Mouse (Mus musculus): ENCODE data around the gene Tenm2.

Gene Tenm2

GRCm38 (mm10) chr11:37235914-37236600, at the start of gene Tenm2:
Gene Tenm2 (minus strand): TSS chr11:37235964.
- no peak for DNase-seq (ENCODE audit: low spot score in 2 of 2)

DNA sequence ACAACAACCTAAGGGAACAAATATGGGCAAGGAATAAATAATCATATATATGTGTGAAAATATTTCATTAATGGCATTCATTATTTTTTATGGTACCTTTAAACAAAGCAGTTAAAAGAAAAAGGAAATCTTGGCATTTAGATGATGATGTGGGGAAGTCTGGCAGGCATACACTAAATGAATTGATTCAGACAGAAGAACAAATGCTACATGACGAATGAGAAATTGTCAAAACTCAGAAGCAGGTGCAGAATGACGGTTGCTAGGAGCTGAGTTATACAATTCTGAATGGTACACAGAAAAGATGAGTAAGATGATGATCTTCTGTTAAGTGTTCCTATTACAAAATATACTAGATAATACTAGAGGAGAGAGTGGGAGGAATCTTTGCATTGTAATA, 49.4 kb upstream of the Tenm2 start:
- DNase-seq (ENCODE audit: low spot score in 2 of 2), result no peak

DNA sequence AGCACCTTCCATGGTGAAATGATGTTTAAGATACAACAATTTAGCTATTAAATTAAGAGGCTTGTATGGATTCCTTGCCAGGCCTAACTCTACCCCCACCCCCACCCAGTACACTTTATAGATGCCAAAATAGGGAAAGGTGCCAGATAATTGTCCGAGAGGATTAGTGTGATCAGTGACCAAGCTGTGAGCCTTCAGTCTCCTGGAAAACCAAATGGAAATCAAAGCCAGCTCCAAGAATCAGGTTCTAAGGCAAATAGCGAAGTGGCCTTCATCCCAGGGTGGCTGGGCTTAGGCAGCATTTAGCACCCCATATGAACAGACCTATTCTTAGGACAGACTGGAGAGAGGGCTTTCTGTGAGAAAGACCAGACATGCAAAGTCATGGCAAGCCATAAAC, 13.0 kb upstream of the Tenm2 start:
- DNase-seq (ENCODE audit: low spot score in 2 of 2), result no peak

DNA sequence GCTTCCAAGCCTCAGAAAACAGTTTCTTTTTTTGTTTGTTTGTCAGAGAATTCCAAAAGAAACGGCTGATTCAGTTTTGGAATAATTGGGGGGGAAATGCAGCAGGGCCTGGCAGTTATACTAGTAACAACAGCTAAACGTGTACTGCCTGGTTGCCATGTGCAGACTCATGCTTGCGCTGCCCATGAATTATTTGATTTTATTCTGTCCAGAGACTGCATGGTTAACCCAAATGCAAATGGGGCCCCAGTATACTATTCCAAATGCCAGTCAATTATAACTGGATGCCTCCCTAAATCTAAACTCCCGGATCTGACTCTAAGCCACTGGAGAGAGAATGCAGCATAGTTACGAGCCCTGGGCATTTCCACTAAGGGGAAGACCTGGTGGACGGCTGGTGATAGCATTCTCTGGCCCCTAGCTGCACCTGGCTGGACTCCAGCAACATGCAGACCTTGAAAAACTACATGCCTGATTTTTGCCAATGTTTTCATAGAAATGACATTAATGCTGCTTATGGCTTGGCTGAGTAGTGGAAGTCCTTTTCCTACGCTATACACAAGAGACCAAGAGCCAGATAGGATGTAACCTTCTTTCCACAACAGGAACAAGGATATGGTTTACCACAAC, 1.4 kb upstream of the Tenm2 start:
- no peak for DNase-seq (ENCODE audit: low spot score in 2 of 2)

DNA sequence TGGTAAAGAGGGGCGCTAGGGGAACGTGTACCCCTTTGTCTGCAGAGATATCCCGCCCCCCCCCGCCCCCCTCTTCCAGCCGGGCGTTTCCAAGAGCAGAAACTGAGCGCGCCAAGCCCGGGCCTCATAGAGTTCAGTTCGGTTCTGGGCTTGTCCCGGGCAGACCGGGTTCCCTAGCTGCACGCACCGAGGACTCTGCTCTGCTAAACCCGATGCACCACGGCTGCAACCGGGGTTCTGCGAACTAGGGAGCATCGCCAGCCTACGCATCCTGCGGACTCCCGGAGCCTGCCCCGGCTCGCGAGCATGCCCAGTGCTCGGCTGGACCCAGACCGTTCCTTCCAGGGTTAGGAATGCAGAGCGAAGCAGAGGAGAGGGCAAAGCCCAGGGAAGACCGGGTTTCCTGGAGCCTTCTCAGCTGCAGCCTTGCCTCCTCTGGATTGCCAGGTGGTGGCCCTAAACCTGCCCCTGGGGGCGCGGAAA, 878 bp upstream of the Tenm2 start:
- no peak for DNase-seq (ENCODE audit: low spot score in 2 of 2)

- no peak for DNase-seq (ENCODE audit: low spot score in 2 of 2)
These were observed 556 bp downstream of the Tenm2 start for GRCm38 (mm10) chr11:37235021-37235795.

- DNase-seq (ENCODE audit: low spot score in 2 of 2), result no peak
These were observed 8.4 kb downstream of the Tenm2 start for GRCm38 (mm10) chr11:37227404-37227803.

- DNase-seq (ENCODE audit: low spot score in 2 of 2), result no peak
These were observed 8.8 kb downstream of the Tenm2 start for GRCm38 (mm10) chr11:37226943-37227342.

DNA sequence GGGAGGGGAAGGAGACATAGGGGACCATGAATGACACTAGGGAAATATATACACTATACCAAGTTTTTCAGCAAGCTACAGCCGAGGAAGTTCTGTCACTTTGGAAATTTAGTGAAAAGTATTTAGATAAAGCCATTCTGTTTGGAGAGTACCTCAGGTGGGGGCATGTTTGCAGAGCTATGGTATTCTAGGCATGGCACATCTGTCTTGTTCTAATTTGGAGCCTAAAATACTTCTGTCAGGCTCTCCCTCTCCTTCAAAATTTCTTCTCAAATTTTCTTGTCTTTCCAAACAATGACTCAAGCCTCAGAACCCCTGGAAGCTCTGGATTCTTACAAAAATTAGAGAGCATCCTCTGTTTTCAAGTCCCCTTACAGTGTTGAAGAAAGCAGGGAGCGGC, 13.0 kb downstream of the Tenm2 start:
- no peak for DNase-seq (ENCODE audit: low spot score in 2 of 2)

DNA sequence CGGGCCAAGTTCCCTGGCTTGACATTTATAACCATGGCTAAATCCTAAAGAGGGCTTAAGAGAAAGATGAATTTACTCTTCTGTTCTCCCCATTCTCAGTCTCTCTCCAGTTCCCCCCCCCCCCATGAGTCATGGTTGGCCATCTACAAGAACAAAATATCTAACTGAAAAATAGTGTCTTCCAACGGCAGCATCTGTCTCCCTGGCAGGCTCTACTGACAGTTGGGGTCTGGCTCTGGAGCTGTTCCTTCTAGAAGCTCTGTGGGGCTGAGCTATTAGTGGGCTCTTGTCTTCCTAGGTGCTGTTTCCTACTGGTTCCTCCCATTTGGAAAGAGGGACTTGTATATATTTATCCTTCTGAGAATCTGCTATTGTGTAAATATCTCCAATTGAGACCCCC, 13.7 kb downstream of the Tenm2 start:
- no peak for DNase-seq (ENCODE audit: low spot score in 2 of 2)

- DNase-seq (ENCODE audit: low spot score in 2 of 2), result no peak
These were observed 14.8 kb downstream of the Tenm2 start for GRCm38 (mm10) chr11:37220921-37221320.

- no peak for DNase-seq (ENCODE audit: low spot score in 2 of 2)
These were observed 49.6 kb downstream of the Tenm2 start for GRCm38 (mm10) chr11:37186132-37186531.

DNA sequence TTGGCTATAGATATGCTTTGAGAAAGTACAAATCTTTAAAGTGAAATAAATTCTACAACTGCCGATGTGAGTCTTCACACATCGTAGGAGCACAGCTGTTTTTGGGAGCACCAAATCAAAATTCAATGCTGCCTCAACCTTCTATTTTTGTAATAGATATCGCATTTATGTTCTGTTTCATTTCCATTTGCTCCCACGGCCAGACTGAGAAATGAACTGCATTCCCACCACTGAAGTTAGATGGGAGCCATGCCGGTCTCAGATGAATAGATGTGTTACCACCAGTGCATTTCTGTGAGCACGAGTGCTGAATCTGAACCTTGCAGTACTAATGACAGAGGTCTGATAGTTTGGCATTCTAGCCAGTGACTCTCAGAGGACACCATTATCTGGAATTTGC, 58.3 kb downstream of the Tenm2 start:
- no peak for DNase-seq (ENCODE audit: low spot score in 2 of 2)

- DNase-seq (ENCODE audit: low spot score in 2 of 2), result no peak
These were observed 81.6 kb downstream of the Tenm2 start for GRCm38 (mm10) chr11:37153933-37154880.

- no peak for DNase-seq (ENCODE audit: low spot score in 2 of 2)
These were observed 82.4 kb downstream of the Tenm2 start for GRCm38 (mm10) chr11:37153382-37153781.

DNA sequence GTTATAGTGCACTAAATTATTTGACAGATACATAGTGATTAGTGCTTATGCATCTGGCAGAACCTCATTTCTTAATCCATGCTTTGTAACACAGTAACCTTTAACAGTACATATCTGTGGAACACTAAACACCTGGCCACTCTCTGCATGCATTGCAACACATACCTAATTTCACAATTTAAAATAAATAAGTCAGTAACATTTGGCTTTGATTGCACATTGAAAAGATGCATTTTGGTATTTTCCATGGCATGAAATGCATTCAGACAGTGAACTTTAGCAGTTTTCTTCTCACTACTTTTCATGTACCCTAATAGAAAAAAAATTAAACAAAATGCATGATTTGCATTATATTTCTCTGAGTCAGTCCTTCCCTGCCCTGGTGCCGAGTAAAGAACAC, 85.8 kb downstream of the Tenm2 start:
- DNase-seq (ENCODE audit: low spot score in 2 of 2), result no peak

- no peak for DNase-seq (ENCODE audit: low spot score in 2 of 2)
These were observed 91.8 kb downstream of the Tenm2 start for GRCm38 (mm10) chr11:37143996-37144395.

GRCm38 (mm10) chr11:37143478-37143877, 92.3 kb downstream of the Tenm2 start:
- no peak for DNase-seq (ENCODE audit: low spot score in 2 of 2)

GRCm38 (mm10) chr11:37128893-37129292, 106.9 kb downstream of the Tenm2 start:
- no peak for DNase-seq (ENCODE audit: low spot score in 2 of 2)

DNA sequence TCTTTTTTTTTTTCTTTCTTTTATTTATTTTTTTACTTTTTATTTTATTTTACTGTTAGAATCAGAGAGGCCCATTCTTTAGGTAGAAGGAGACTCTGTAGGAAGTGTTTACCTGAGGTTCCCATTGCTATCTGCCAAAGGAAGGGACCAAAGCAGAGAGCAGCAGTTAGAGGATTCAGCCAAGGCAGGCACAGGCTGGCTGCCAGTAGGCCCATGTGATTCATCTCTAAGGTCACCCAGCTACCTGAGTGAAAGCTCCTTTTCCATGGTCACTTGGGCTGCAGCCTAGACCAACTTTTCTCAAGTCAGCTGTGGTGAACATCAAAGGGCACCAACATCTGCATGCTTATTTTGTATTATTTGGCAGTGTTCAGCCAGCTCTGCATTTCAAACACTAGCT, 117.7 kb downstream of the Tenm2 start:
- DNase-seq (ENCODE audit: low spot score in 2 of 2), result no peak

- no peak for DNase-seq (ENCODE audit: low spot score in 2 of 2)
These were observed 120.6 kb downstream of the Tenm2 start for GRCm38 (mm10) chr11:37115188-37115587.

GRCm38 (mm10) chr11:37107069-37107468, 128.7 kb downstream of the Tenm2 start:
- no peak for DNase-seq (ENCODE audit: low spot score in 2 of 2)
